Mouse (Mus musculus) CH12.LX (cell line): ENCODE measurements around the gene Fgfr2. TPM values are rescaled to one million over a fixed set of nuclear protein-coding genes. Genes with fewer than 3 reads are reported as not detected.

Source experiments
- DNase-seq: peaks from one replicate; pipeline ENCODE4 v3.0.0-alpha.2; 2013; ENCODE audit errors: extremely low read depth
- H3K27ac ChIP-seq: 2 replicates; pipeline ENCODE4 v1.5.1; 2012; ENCODE audit warnings: low read depth, mild to moderate bottlenecking, control low read depth, moderate library complexity; ENCODE audit not compliant: insufficient read depth
- H3K27me3 ChIP-seq: replicated peaks from 2 replicates; pipeline ENCODE3; 2012; ENCODE audit warnings: inconsistent platforms
- H3K36me3 ChIP-seq, 2 experiments: replicated peaks in 1 of 2; 2 replicates each; pipeline versions ENCODE3 to v1.6.1; 2012; ENCODE audit warnings: inconsistent platforms in 1 of 2, low read length in 1 of 2, mild to moderate bottlenecking in 1 of 2, mixed read lengths in 1 of 2, moderate library complexity in 1 of 2; ENCODE audit not compliant: control insufficient read depth in 1 of 2, insufficient read depth in 1 of 2
- H3K4me1 ChIP-seq, 2 experiments: 2 replicates each; pipeline ENCODE4 v1.6.1; 2012; ENCODE audit warnings: inconsistent platforms in 1 of 2, moderate library complexity in 1 of 2; ENCODE audit not compliant: insufficient read depth in 2 of 2, control insufficient read depth in 1 of 2
- H3K4me2 ChIP-seq: 2 replicates; pipeline ENCODE4 v1.6.1; 2012; ENCODE audit warnings: low read depth, mild to moderate bottlenecking, control low read depth; ENCODE audit not compliant: poor library complexity, insufficient read depth, severe bottlenecking
- H3K4me3 ChIP-seq, 3 experiments: fragments of 150-350 bp in 1 of 3; sonication (generic) in 1 of 3; replicated peaks in 1 of 3; 2 replicates each; pipeline versions ENCODE3 to v1.5.1; 2011 to 2012; ENCODE audit warnings: low read depth in 2 of 3, low read length in 2 of 3, mild to moderate bottlenecking in 2 of 3, moderate library complexity in 2 of 3, control low read depth in 1 of 3, improper control_type of control experiment in 1 of 3, inconsistent platforms in 1 of 3, mixed read lengths in 1 of 3; ENCODE audit not compliant: poor library complexity in 1 of 3
- H3K79me2 ChIP-seq: replicated peaks from 2 replicates; pipeline ENCODE4 v1.6.1; 2012; ENCODE audit warnings: mild to moderate bottlenecking, moderate library complexity; ENCODE audit not compliant: control insufficient read depth, poor library complexity, insufficient read depth, severe bottlenecking; ENCODE audit errors: extremely low read depth
- H3K9ac ChIP-seq: 2 replicates; pipeline ENCODE4 v1.6.1; 2012; ENCODE audit warnings: low read depth, mild to moderate bottlenecking, control low read depth, moderate library complexity; ENCODE audit not compliant: insufficient read depth
- H3K9me3 ChIP-seq: replicated peaks from 2 replicates; pipeline ENCODE3; 2012; ENCODE audit warnings: low read length, inconsistent platforms, mixed read lengths
- BHLHE40 ChIP-seq: IDR thresholded peaks from 2 replicates; pipeline ENCODE4 v1.6.1; 2011; ENCODE audit warnings: mild to moderate bottlenecking, low read depth, low read length, improper control_type of control experiment
- CHD1 ChIP-seq: IDR thresholded peaks from 2 replicates; pipeline ENCODE4 v1.6.1; 2012; ENCODE audit warnings: low read depth, low read length, improper control_type of control experiment, inconsistent platforms
- CHD2 ChIP-seq: IDR thresholded peaks from 2 replicates; pipeline ENCODE4 v1.6.1; 2011; ENCODE audit warnings: low read length, improper control_type of control experiment
- CTCF ChIP-seq, 2 experiments: IDR thresholded peaks in 1 of 2; conservative IDR thresholded peaks in 1 of 2; 2 replicates each; pipeline ENCODE4 v1.5.1; 2011 to 2012; ENCODE audit warnings: low read depth in 2 of 2, low read length in 2 of 2, improper control_type of control experiment in 1 of 2, inconsistent platforms in 1 of 2, mild to moderate bottlenecking in 1 of 2, moderate library complexity in 1 of 2
- E2F4 ChIP-seq: IDR thresholded peaks from 2 replicates; pipeline ENCODE4 v1.6.1; 2011; ENCODE audit warnings: low read depth, low read length, improper control_type of control experiment; ENCODE audit not compliant: insufficient replicate concordance
- EP300 ChIP-seq: IDR thresholded peaks from 2 replicates; pipeline ENCODE4 v1.6.1; 2011; ENCODE audit warnings: low read length, improper control_type of control experiment
- GABPA ChIP-seq: IDR thresholded peaks from 2 replicates; pipeline ENCODE4 v1.6.1; 2012; ENCODE audit warnings: low read depth, low read length, improper control_type of control experiment, inconsistent platforms; ENCODE audit not compliant: insufficient replicate concordance
- HCFC1 ChIP-seq: IDR thresholded peaks from 2 replicates; pipeline ENCODE4 v1.6.1; 2012; ENCODE audit warnings: low read depth, mild to moderate bottlenecking, inconsistent platforms, low read length, improper control_type of control experiment
- JUND ChIP-seq: conservative IDR thresholded peaks from 2 replicates; pipeline ENCODE4 v1.6.1; 2011; ENCODE audit warnings: low read depth, low read length, improper control_type of control experiment
- KAT2A ChIP-seq: IDR thresholded peaks from 2 replicates; pipeline ENCODE4 v1.6.1; 2012; ENCODE audit warnings: low read length, improper control_type of control experiment, inconsistent platforms; ENCODE audit not compliant: insufficient replicate concordance
- MAX ChIP-seq: IDR thresholded peaks from 2 replicates; pipeline ENCODE4 v1.6.1; 2011; ENCODE audit warnings: low read length, improper control_type of control experiment
- MYC ChIP-seq: IDR thresholded peaks from 2 replicates; pipeline ENCODE4 v1.6.1; 2011; ENCODE audit warnings: low read depth, mild to moderate bottlenecking, improper control_type of control experiment, low read length
- NELFE ChIP-seq: IDR thresholded peaks from 2 replicates; pipeline ENCODE4 v1.6.1; 2011; ENCODE audit warnings: low read depth, low read length, improper control_type of control experiment
- NRF1 ChIP-seq: IDR thresholded peaks from 2 replicates; pipeline ENCODE4 v1.6.1; 2014; ENCODE audit warnings: low read depth, mild to moderate bottlenecking, inconsistent platforms, low read length, improper control_type of control experiment, moderate library complexity
- PAX5 ChIP-seq: IDR thresholded peaks from 2 replicates; pipeline ENCODE4 v1.6.1; 2012; ENCODE audit warnings: low read length, inconsistent platforms, mixed read lengths
- POLR2A ChIP-seq: IDR thresholded peaks from 2 replicates; pipeline ENCODE4 v1.6.1; 2011; ENCODE audit warnings: low read depth, mild to moderate bottlenecking, improper control_type of control experiment, low read length
- POLR2AphosphoS2 ChIP-seq: IDR thresholded peaks from 2 replicates; pipeline ENCODE4 v1.6.1; 2011; ENCODE audit warnings: low read depth, low read length, improper control_type of control experiment
- SMC3 ChIP-seq: IDR thresholded peaks from 2 replicates; pipeline ENCODE4 v1.6.1; 2011; ENCODE audit warnings: low read depth, low read length, improper control_type of control experiment
- TBP ChIP-seq: conservative IDR thresholded peaks from 2 replicates; pipeline ENCODE4 v1.6.1; 2011; ENCODE audit warnings: low read depth, low read length, improper control_type of control experiment
- UBTF ChIP-seq: IDR thresholded peaks from 2 replicates; pipeline ENCODE4 v1.6.1; 2012; ENCODE audit warnings: low read depth, mild to moderate bottlenecking, inconsistent platforms, low read length, improper control_type of control experiment, moderate library complexity
- USF1 ChIP-seq: IDR thresholded peaks from 2 replicates; pipeline ENCODE4 v1.6.1; 2014; ENCODE audit warnings: low read depth, mild to moderate bottlenecking, inconsistent platforms, low read length, improper control_type of control experiment
- ZNF384 ChIP-seq: IDR thresholded peaks from 2 replicates; pipeline ENCODE4 v1.6.1; 2012; ENCODE audit warnings: low read depth, low read length, improper control_type of control experiment, inconsistent platforms
- dilution Hi-C: fragments of 300-500 bp; cut with MboI; formaldehyde crosslinking; loops from 2 replicates; pipeline ENCODE4 v1.14.3; 2020; ENCODE audit warnings: low sequenced_read_pairs; ENCODE audit not compliant: extremely low pct_unique_long_range_greater_than_20kb, extremely low pct_ligation_motif_present
- in situ Hi-C: fragments of 300-500 bp; cut with MboI; formaldehyde crosslinking; loops from 3 replicates; pipeline ENCODE4 v1.14.3; 2019; ENCODE audit warnings: low sequenced_read_pairs, low pct_ligation_motif_present, low pct_unique_long_range_greater_than_20kb, mixed read lengths
- polyA plus RNA-seq: library from polyadenylated mRNA; unstranded; fragments of >175 nt; gene quantifications from 2 replicates; pipeline ENCODE4 v1.2.1, GENCODE M21; 2012; ENCODE audit warnings: low read depth; ENCODE audit not compliant: insufficient read length
- total RNA-seq, 2 experiments: library from RNA; depleted of rRNA; stranded (reverse); fragments of 300-350 nt in 1 of 2; fragments of >200 nt in 1 of 2; gene quantifications; 2 replicates each; pipeline ENCODE4 v1.2.3; 2012 to 2014

The Fgfr2 gene
- total and polyA plus RNA-seq, 3 experiments, result not detected

- Histone ChIP-seq H3K4me3 (no peak overlapping the region), H3K9me3 (no peaks in the 10 kb centered on the region), H3K27me3 (peaks cover 44% of the 10 kb centered on the region), H3K4me1 (peaks cover 7 to 19% of the 10 kb centered on the region in 2 experiments), H3K27ac (no peak overlapping the region), H3K9ac (no peak overlapping the region), H3K4me2 (no peak overlapping the region), H3K36me3 (no peaks in the 10 kb centered on the region), H3K79me2 (no peaks in the 10 kb centered on the region)
- in situ Hi-C loops (loop anchor here (25.0 kb wide), 1 partner anchor 564 kb away; the partner anchor contains the start of gene Tex36), dilution Hi-C loops (no loop called here)
- peak; percentile 10 for DNase-seq
- TF ChIP-seq CTCF (conservative IDR thresholded peaks at IDR 0.05 in 1 of 2, IDR thresholded peaks at IDR 0.05 in 1 of 2; ENCODE audit: low read depth in 2 of 2, low read length in 2 of 2), result no peak
- TF ChIP-seq JUND, result no peak
- TF ChIP-seq CHD2, result no peak
- no peak for TF ChIP-seq UBTF
- TF ChIP-seq NELFE, result no peak
- TF ChIP-seq MYC, result no peak
- TF ChIP-seq EP300, result no peak
Observed at GRCm38 (mm10) chr7:133048085-133048630, 75.0 kb downstream of the Fgfr2 start.

DNA sequence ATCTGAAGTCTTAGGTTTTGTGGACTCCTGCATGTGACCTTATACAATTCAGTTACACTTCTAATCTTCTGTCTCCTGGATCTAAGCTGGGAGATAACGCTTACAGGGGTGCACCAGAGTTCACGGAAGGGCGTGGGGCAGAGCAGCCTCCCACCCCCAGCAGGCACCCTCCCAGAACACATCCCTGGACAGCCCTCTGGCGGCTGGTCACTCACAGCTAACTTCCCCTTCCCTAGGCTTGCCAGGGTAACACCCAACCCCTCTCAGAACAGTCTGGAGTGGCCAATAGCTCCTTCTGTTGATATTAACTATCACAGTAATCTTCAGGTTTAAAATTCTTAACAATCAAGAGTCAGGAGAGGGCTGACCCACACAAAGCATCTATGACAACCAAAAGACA is 75.9 kb downstream of the Fgfr2 start:
- Histone ChIP-seq H3K79me2 (no peaks in the 10 kb centered on the region), H3K9me3 (no peaks in the 10 kb centered on the region), H3K4me1 (peaks cover 2 to 12% of the 10 kb centered on the region in 2 experiments; a peak in 2 of 4 replicates), H3K4me2 (no peak overlapping the region), H3K27ac (no peak overlapping the region), H3K9ac (no peak overlapping the region), H3K27me3 (peaks cover 50% of the 10 kb centered on the region), H3K36me3 (no peaks in the 10 kb centered on the region), H3K4me3 (no peak overlapping the region)
- 0 out of 4 replicates have a peak, but pooled peaks of 1 of the 2 experiments have one; percentile 6 for TF ChIP-seq CTCF (conservative IDR thresholded peaks at IDR 0.05 in 1 of 2, IDR thresholded peaks at IDR 0.05 in 1 of 2; ENCODE audit: low read depth in 2 of 2, low read length in 2 of 2)
- no peak for TF ChIP-seq PAX5
- dilution Hi-C loops, result no loop called here
- in situ Hi-C loops, result loop anchor here (25.0 kb wide), 1 partner anchor 565 kb away; the partner anchor contains the start of gene Tex36
- DNase-seq, result no peak

- no peak overlapping the region for H3K4me2 ChIP-seq
- no peaks in the 10 kb centered on the region for H3K36me3 ChIP-seq
- no peak overlapping the region for H3K4me3 ChIP-seq
- DNase-seq, result no peak
- peaks cover 66% of the 10 kb centered on the region for H3K27me3 ChIP-seq
- dilution Hi-C loops, result no loop called here
- no peak overlapping the region for H3K27ac ChIP-seq
- H3K9me3 ChIP-seq, result no peaks in the 10 kb centered on the region
- no peak for TF ChIP-seq MAX
- TF ChIP-seq NELFE, result no peak
- TF ChIP-seq POLR2A, result no peak
- no peak for TF ChIP-seq CHD1
- no peak for TF ChIP-seq EP300
- no peak for TF ChIP-seq POLR2AphosphoS2
- no peak for TF ChIP-seq GABPA
- no peak for TF ChIP-seq KAT2A
- no peak for TF ChIP-seq UBTF
- no peak for TF ChIP-seq TBP
- no peak for TF ChIP-seq HCFC1
- no peak for TF ChIP-seq ZNF384
- no peak for TF ChIP-seq SMC3
- TF ChIP-seq USF1, result no peak
- TF ChIP-seq NRF1, result no peak
- TF ChIP-seq BHLHE40, result no peak
- TF ChIP-seq JUND, result no peak
- no peak for TF ChIP-seq E2F4
- in situ Hi-C loops, result loop anchor here (25.0 kb wide), 1 partner anchor 568 kb away; the partner anchor contains the start of gene Tex36
- H3K4me1 ChIP-seq, result peaks cover 2 to 12% of the 10 kb centered on the region in 2 experiments; a peak in 2 of 4 replicates
- H3K79me2 ChIP-seq, result no peaks in the 10 kb centered on the region
- H3K9ac ChIP-seq, result no peak overlapping the region
Observed at GRCm38 (mm10) chr7:133044721-133045120, 78.4 kb downstream of the Fgfr2 start.
